Mouse (Mus musculus): ENCODE data around the gene Rbfox3. TPM values are rescaled to one million over a fixed set of nuclear protein-coding genes. Genes with fewer than 3 reads are reported as not detected.

The Rbfox3 gene
- polyA plus RNA-seq, 1 experiment from 2014 or later: 1.1 TPM

DNA sequence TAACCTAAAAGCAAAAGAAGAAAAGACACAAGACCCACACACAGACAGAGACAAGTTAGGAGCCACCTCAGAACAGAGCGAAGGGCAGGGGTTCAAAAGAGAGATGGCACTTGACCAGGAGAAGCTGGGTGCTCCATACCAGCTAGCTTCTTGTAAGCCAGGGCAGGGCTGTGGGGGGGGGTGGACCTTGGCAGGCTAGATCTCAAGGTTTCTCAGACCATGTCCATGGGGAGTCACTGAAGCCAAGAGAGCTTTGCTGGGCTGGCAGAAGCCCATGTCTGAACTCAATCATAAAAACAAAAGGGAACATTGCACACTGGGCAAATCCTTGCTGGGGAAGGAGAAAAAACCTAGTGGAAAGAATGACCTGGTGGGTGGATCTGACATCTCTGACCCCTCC is 327.4 kb downstream of the Rbfox3 start:
- H3K27me3 ChIP-seq (replicated peaks; ENCODE audit: control insufficient read depth, insufficient read depth, low read length): no peaks in the 10 kb centered on the region
- H3K4me3 ChIP-seq (ENCODE audit: low read depth, low read length): no peak overlapping the region
- WGBS: 83% methylated on average over 1 of the region's 1 CpGs
- no peak overlapping the region for H3K9ac ChIP-seq (ENCODE audit: low read depth, low read length)
- H3K4me1 ChIP-seq (replicated peaks; ENCODE audit: control insufficient read depth, insufficient read depth, low read length): no peaks in the 10 kb centered on the region
- no peaks in the 10 kb centered on the region for H3K36me3 ChIP-seq (ENCODE audit: control insufficient read depth, insufficient read depth, low read length)
- H3K4me2 ChIP-seq: no peak overlapping the region
- no peaks in the 10 kb centered on the region for H3K9me3 ChIP-seq (ENCODE audit: control insufficient read depth, low read length)
- DNase-seq (ENCODE audit: low spot score): no peak
- H3K27ac ChIP-seq (ENCODE audit: low read depth, low read length): no peak overlapping the region
- no peak for ATAC-seq (replicated peaks; ENCODE audit: low FRiP score)

DNA sequence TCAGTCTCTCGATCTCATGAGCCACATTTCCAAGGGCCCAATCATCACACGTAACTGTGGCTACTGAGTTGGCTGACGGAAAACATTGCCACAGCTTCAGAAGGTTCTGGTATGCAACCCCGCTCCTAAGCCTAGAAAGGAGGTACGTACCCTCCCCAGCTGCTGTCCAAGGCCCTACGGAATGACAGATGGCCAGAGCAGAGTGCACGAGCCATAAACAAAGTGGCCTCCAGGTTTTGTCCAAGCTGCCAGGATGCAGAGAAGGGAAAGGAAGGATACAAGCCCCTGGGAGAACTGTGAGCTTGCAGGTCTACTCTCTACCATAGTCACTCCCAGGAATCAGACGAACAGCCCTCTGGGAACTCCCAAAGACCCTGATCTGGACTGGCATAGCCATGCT is 327.8 kb downstream of the Rbfox3 start:
- Histone ChIP-seq H3K4me2 (no peak overlapping the region), H3K9ac (ENCODE audit: low read depth, low read length) (no peak overlapping the region), H3K9me3 (ENCODE audit: control insufficient read depth, low read length) (no peaks in the 10 kb centered on the region), H3K27me3 (replicated peaks; ENCODE audit: control insufficient read depth, insufficient read depth, low read length) (no peaks in the 10 kb centered on the region), H3K36me3 (ENCODE audit: control insufficient read depth, insufficient read depth, low read length) (no peaks in the 10 kb centered on the region), H3K4me1 (replicated peaks; ENCODE audit: control insufficient read depth, insufficient read depth, low read length) (no peaks in the 10 kb centered on the region), H3K27ac (ENCODE audit: low read depth, low read length) (no peak overlapping the region), H3K4me3 (ENCODE audit: low read depth, low read length) (no peak overlapping the region)
- 79% methylated on average over 8 of the region's 8 CpGs for WGBS
- no peak for ATAC-seq (replicated peaks; ENCODE audit: low FRiP score)
- DNase-seq (ENCODE audit: low spot score): no peak

DNA sequence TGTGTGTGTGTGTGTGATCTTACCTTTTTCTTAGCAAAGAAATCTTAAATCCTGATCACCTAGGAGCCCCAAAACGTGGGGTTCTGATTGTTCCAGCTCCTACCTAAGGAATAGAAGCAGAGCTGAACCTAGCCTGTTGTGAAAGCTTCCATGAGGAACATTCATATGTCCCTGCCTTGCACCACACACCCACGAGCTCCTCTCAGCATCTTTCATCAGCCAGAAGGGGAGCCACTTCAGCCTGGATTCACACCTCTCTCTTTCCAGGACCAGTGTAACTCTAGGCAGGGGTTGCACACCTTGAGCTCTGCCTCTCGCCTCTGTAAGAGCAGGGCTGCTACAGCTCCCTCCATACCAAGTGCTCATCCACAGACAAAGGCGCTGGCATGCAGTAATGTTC is 330.4 kb downstream of the Rbfox3 start:
- 31% methylated on average over 4 of the region's 4 CpGs for WGBS
- H3K9me3 ChIP-seq (ENCODE audit: control insufficient read depth, low read length): no peaks in the 10 kb centered on the region
- H3K36me3 ChIP-seq (ENCODE audit: control insufficient read depth, insufficient read depth, low read length): no peaks in the 10 kb centered on the region
- H3K4me3 ChIP-seq (ENCODE audit: low read depth, low read length): no peak overlapping the region
- peaks cover 5% of the 10 kb centered on the region; the same call in 1 of the 2 replicates for H3K27me3 ChIP-seq (replicated peaks; ENCODE audit: control insufficient read depth, insufficient read depth, low read length)
- H3K27ac ChIP-seq (ENCODE audit: low read depth, low read length): no peak overlapping the region
- DNase-seq (ENCODE audit: low spot score) (no peak), ATAC-seq (replicated peaks; ENCODE audit: low FRiP score) (no peak)
- no peak overlapping the region for H3K4me2 ChIP-seq
- no peak overlapping the region for H3K9ac ChIP-seq (ENCODE audit: low read depth, low read length)
- no peaks in the 10 kb centered on the region for H3K4me1 ChIP-seq (replicated peaks; ENCODE audit: control insufficient read depth, insufficient read depth, low read length)

DNA sequence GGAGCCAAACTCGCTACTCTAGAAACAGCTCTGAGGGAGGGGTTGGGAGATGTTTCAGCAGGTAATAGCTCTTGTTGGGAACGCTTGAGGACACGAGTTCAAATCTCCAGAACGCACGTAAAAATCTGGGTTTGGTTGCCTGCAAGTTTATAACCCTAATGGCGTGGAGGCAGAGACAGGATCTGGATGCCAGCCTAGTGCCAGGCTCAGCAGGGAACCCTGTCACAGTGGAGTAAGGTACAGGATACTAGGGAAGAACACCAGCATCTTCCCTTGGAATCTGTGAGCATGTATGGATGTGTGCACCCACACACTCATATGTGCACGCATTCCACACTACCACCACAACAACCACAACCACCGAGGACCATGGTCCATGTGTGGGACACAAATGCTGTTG is 331.8 kb downstream of the Rbfox3 start:
- ATAC-seq (replicated peaks; ENCODE audit: low FRiP score) (no peak), DNase-seq (ENCODE audit: low spot score) (no peak)
- H3K4me3 ChIP-seq (ENCODE audit: low read depth, low read length): no peak overlapping the region
- H3K9me3 ChIP-seq (ENCODE audit: control insufficient read depth, low read length): no peaks in the 10 kb centered on the region
- no peak overlapping the region for H3K4me2 ChIP-seq
- H3K4me1 ChIP-seq (replicated peaks; ENCODE audit: control insufficient read depth, insufficient read depth, low read length): no peaks in the 10 kb centered on the region
- peaks cover 7% of the 10 kb centered on the region; the same call in 1 of the 2 replicates for H3K27me3 ChIP-seq (replicated peaks; ENCODE audit: control insufficient read depth, insufficient read depth, low read length)
- no peak overlapping the region for H3K27ac ChIP-seq (ENCODE audit: low read depth, low read length)
- no peak overlapping the region for H3K9ac ChIP-seq (ENCODE audit: low read depth, low read length)
- WGBS: 74% methylated on average over 8 of the region's 8 CpGs
- H3K36me3 ChIP-seq (ENCODE audit: control insufficient read depth, insufficient read depth, low read length): no peaks in the 10 kb centered on the region

DNA sequence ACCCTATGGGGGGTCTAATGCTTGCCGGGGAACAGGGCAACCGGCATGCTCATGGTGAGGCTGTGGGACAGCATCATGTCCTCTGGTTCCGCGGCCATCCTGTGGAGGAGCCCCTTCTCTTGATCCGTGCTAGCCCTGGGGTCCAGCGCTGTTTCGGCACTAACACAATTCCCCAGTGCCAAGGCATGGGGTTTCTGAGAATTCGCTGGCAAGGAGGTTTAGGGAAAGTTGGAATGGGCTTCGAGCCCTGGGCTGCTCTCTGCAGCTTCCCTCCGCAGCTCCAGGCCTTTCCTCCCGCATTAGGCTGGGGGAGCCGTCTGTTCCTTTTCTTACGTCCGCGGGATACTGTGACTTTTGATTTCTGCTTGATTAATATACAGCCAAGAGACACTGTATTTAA is 334.1 kb downstream of the Rbfox3 start:
- no peak overlapping the region for H3K9ac ChIP-seq (ENCODE audit: low read depth, low read length)
- H3K27ac ChIP-seq (ENCODE audit: low read depth, low read length): no peak overlapping the region
- WGBS: 64% methylated on average over 15 of the region's 15 CpGs
- H3K36me3 ChIP-seq (ENCODE audit: control insufficient read depth, insufficient read depth, low read length): no peaks in the 10 kb centered on the region
- H3K9me3 ChIP-seq (ENCODE audit: control insufficient read depth, low read length): no peaks in the 10 kb centered on the region
- no peak overlapping the region for H3K4me2 ChIP-seq
- no peak overlapping the region for H3K4me3 ChIP-seq (ENCODE audit: low read depth, low read length)
- peaks cover 16% of the 10 kb centered on the region for H3K27me3 ChIP-seq (replicated peaks; ENCODE audit: control insufficient read depth, insufficient read depth, low read length)
- no peaks in the 10 kb centered on the region for H3K4me1 ChIP-seq (replicated peaks; ENCODE audit: control insufficient read depth, insufficient read depth, low read length)
- ATAC-seq (replicated peaks; ENCODE audit: low FRiP score) (no peak), DNase-seq (ENCODE audit: low spot score) (no peak)

DNA sequence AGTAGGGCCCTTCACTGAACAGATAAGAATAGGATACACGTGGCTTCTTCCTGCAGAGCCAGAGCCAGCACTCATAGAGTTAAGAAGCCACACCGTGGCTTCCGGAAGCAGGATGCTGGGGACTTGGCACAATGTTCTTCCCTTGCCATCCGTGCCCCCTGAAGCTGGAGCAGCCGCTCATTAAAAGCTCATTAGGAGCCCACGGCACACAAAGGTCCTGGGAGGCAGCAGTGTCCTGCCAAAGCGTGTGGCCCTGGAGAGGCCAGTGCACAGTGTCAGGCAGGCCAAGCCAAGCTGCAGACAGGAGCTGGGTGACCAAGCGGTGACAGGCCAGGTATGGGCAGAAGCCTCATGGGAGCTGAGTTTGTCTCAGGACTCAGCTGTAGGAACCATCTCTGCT is 334.8 kb downstream of the Rbfox3 start:
- no peak for DNase-seq (ENCODE audit: low spot score)
- Histone ChIP-seq H3K9me3 (ENCODE audit: control insufficient read depth, low read length) (no peaks in the 10 kb centered on the region), H3K27ac (ENCODE audit: low read depth, low read length) (no peak overlapping the region), H3K4me3 (ENCODE audit: low read depth, low read length) (no peak overlapping the region), H3K4me1 (replicated peaks; ENCODE audit: control insufficient read depth, insufficient read depth, low read length) (no peaks in the 10 kb centered on the region), H3K9ac (ENCODE audit: low read depth, low read length) (no peak overlapping the region), H3K27me3 (replicated peaks; ENCODE audit: control insufficient read depth, insufficient read depth, low read length) (peaks cover 23% of the 10 kb centered on the region), H3K36me3 (ENCODE audit: control insufficient read depth, insufficient read depth, low read length) (no peaks in the 10 kb centered on the region), H3K4me2 (no peak overlapping the region)
- no peak for ATAC-seq (replicated peaks; ENCODE audit: low FRiP score)
- WGBS: 64% methylated on average over 8 of the region's 8 CpGs

DNA sequence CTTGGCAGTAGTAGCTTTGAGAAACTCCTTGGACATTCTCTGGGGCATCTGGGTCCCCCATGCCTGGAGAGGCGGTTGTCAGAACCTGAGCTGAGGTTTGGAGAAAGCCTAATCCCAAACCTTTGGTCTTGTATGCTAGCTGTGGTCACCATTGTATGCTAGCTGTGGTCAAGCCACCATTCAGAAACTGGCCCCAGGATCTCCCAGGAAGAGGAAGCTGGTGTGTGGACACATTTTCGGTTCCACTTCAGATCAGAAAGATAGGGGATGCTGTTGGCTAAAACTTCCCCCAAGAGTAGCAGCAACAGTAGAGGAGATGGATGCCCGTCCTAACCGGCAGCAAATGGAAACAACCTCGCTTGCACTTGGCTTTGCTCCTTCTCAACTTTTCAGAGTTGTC is 337.0 kb downstream of the Rbfox3 start:
- Histone ChIP-seq H3K36me3 (ENCODE audit: control insufficient read depth, insufficient read depth, low read length) (no peaks in the 10 kb centered on the region), H3K4me3 (ENCODE audit: low read depth, low read length) (no peak overlapping the region), H3K9me3 (ENCODE audit: control insufficient read depth, low read length) (no peaks in the 10 kb centered on the region), H3K4me1 (replicated peaks; ENCODE audit: control insufficient read depth, insufficient read depth, low read length) (no peaks in the 10 kb centered on the region), H3K9ac (ENCODE audit: low read depth, low read length) (no peak overlapping the region), H3K4me2 (no peak overlapping the region), H3K27ac (ENCODE audit: low read depth, low read length) (no peak overlapping the region), H3K27me3 (replicated peaks; ENCODE audit: control insufficient read depth, insufficient read depth, low read length) (peaks cover 45% of the 10 kb centered on the region)
- DNase-seq (ENCODE audit: low spot score) (no peak), ATAC-seq (replicated peaks; ENCODE audit: low FRiP score) (no peak)
- 65% methylated on average over 5 of the region's 5 CpGs for WGBS

DNA sequence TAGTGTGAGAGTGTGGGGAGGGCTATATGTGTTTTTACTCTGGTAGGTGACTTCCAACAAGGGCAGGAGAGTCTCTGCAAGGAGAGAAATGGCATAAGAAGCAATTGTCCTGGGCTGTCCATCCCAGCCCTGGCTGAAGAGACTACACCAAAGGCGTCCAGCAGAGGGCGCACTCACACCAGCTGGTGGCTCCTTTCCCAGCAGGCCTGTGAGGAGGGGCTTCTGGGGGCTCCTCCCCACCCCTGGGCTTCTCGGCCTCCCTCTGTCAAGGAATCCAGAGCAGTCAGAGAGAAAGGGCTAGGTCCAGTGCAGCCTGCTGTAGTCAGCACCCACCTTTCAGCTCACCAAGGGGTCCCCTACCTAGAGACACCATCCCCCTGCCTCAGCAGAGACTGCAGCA is 337.8 kb downstream of the Rbfox3 start:
- H3K9ac ChIP-seq (ENCODE audit: low read depth, low read length): no peak overlapping the region
- no peaks in the 10 kb centered on the region for H3K9me3 ChIP-seq (ENCODE audit: control insufficient read depth, low read length)
- no peak overlapping the region for H3K27ac ChIP-seq (ENCODE audit: low read depth, low read length)
- no peaks in the 10 kb centered on the region for H3K36me3 ChIP-seq (ENCODE audit: control insufficient read depth, insufficient read depth, low read length)
- ATAC-seq (replicated peaks; ENCODE audit: low FRiP score): no peak
- H3K4me1 ChIP-seq (replicated peaks; ENCODE audit: control insufficient read depth, insufficient read depth, low read length): no peaks in the 10 kb centered on the region
- H3K27me3 ChIP-seq (replicated peaks; ENCODE audit: control insufficient read depth, insufficient read depth, low read length): peaks cover 53% of the 10 kb centered on the region
- DNase-seq (ENCODE audit: low spot score): peak; percentile 49
- no peak overlapping the region for H3K4me2 ChIP-seq
- 0% methylated on average over 3 of the region's 3 CpGs for WGBS
- H3K4me3 ChIP-seq (ENCODE audit: low read depth, low read length): no peak overlapping the region

DNA sequence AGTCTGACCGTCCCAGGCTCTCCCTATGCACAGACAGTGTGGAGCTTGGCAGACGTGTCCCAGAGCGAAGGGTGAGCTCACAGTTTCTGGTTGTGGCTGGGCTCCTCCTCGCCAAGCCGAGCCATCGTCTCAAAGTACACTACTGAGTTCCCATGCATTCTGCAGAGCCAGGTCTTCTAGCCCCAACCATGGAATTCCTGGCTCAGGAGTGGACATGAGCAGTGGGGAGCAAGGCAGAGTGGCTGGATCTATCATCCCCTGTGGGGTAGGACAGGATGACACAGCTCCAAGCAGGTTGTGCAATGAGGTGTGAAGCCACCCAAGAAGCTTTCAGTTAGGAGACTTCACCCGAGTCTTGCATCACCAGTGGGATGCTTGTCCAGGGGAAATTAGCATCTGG is 338.4 kb downstream of the Rbfox3 start:
- Histone ChIP-seq H3K9ac (ENCODE audit: low read depth, low read length) (no peak overlapping the region), H3K4me1 (replicated peaks; ENCODE audit: control insufficient read depth, insufficient read depth, low read length) (no peaks in the 10 kb centered on the region), H3K9me3 (ENCODE audit: control insufficient read depth, low read length) (no peaks in the 10 kb centered on the region), H3K27ac (ENCODE audit: low read depth, low read length) (no peak overlapping the region), H3K27me3 (replicated peaks; ENCODE audit: control insufficient read depth, insufficient read depth, low read length) (peaks cover 57% of the 10 kb centered on the region), H3K4me3 (ENCODE audit: low read depth, low read length) (no peak overlapping the region), H3K4me2 (no peak overlapping the region), H3K36me3 (ENCODE audit: control insufficient read depth, insufficient read depth, low read length) (no peaks in the 10 kb centered on the region)
- WGBS: 67% methylated on average over 7 of the region's 7 CpGs
- DNase-seq (ENCODE audit: low spot score) (no peak), ATAC-seq (replicated peaks; ENCODE audit: low FRiP score) (no peak)

Data from liver, embryonic 11.5 days (tissue).